Mouse (Mus musculus) hindbrain, embryonic 11.5 days (tissue): ENCODE results near the gene Gtf3a. TPM values are rescaled to one million over a fixed set of nuclear protein-coding genes. Genes with fewer than 3 reads are reported as not detected.

Experiments
- ATAC-seq: fragments of 200-750 bp; cut with Nextera tagmentation; 2 replicates; pipeline ENCODE4 v1.8.0; 2017; ENCODE audit warnings: mild to moderate bottlenecking, moderate TSS enrichment, moderate library complexity; ENCODE audit not compliant: low FRiP score
- DNase-seq: peaks from one replicate; pipeline ENCODE4 v3.0.0-alpha.2; 2015; ENCODE audit warnings: low spot score
- H3K27ac ChIP-seq: fragments of 300-500 bp; sonication (generic); 2 replicates; pipeline ENCODE4 v1.5.1; 2014; ENCODE audit warnings: mild to moderate bottlenecking, low read depth, low read length
- H3K27me3 ChIP-seq: fragments of 300-500 bp; sonication (generic); 2 replicates; pipeline ENCODE4 v1.6.1; 2014; ENCODE audit warnings: mild to moderate bottlenecking, low read length, moderate library complexity, mixed read lengths; ENCODE audit not compliant: control insufficient read depth, insufficient read depth
- H3K36me3 ChIP-seq: fragments of 300-500 bp; sonication (generic); 2 replicates; pipeline ENCODE4 v1.6.1; 2014; ENCODE audit warnings: mild to moderate bottlenecking, low read length, moderate library complexity, mixed read lengths; ENCODE audit not compliant: control insufficient read depth, insufficient read depth
- H3K4me1 ChIP-seq: fragments of 300-500 bp; sonication (generic); replicated peaks from 2 replicates; pipeline ENCODE4 v1.6.1; 2014; ENCODE audit warnings: low read length, mixed read lengths; ENCODE audit not compliant: control insufficient read depth, insufficient read depth
- H3K4me2 ChIP-seq: fragments of 300-500 bp; sonication (generic); replicated peaks from 2 replicates; pipeline ENCODE4 v1.6.1; 2014; ENCODE audit warnings: mild to moderate bottlenecking, low read depth, low read length
- H3K4me3 ChIP-seq: fragments of 300-500 bp; sonication (generic); 2 replicates; pipeline ENCODE4 v1.5.1; 2014; ENCODE audit warnings: low read depth, low read length
- H3K9ac ChIP-seq: fragments of 300-500 bp; sonication (generic); 2 replicates; pipeline ENCODE4 v1.6.1; 2014; ENCODE audit warnings: low read depth, low read length
- H3K9me3 ChIP-seq: fragments of 300-500 bp; sonication (generic); 2 replicates; pipeline ENCODE4 v1.6.1; 2016; ENCODE audit warnings: low read length; ENCODE audit not compliant: control insufficient read depth
- WGBS: fragments of 180-500 bp; shearing (Covaris S2); extraction: QIAGEN DNeasy Blood & Tissue Kit; methylation state at CpG from one replicate; pipeline ENCODE4 v1.1.7; 2014; 5-methylcytosine and 5-hydroxymethylcytosine counted together
- polyA plus RNA-seq: library from polyadenylated mRNA; unstranded; fragments of >200 nt; fragmentation: Nextera tagmentation; extraction: Ambion mirVana; gene quantifications from 2 replicates; pipeline ENCODE4 v1.2.1, GENCODE M21; 2014

The Gtf3a gene
- polyA plus RNA-seq, 1 experiment from 2014 or later: 106 TPM

GRCm38 (mm10) chr5:146963937-146964278, 15.5 kb downstream of the Gtf3a start:
- WGBS: 56% methylated on average over 8 of the region's 8 CpGs
- DNase-seq (no peak), ATAC-seq (peak; percentile 34; the same call in 1 of the 2 replicates)
- Histone ChIP-seq H3K36me3 (no peaks in the 10 kb centered on the region), H3K27me3 (no peaks in the 10 kb centered on the region), H3K27ac (no peak overlapping the region), H3K9me3 (no peaks in the 10 kb centered on the region), H3K4me3 (peak overlapping the region; percentile 85), H3K4me2 (peak overlapping the region; percentile 39), H3K9ac (peak overlapping the region; percentile 51), H3K4me1 (no peaks in the 10 kb centered on the region)

GRCm38 (mm10) chr5:146968695-146969393, 20.4 kb downstream of the Gtf3a start:
- H3K27ac ChIP-seq: no peak overlapping the region
- H3K4me2 ChIP-seq: no peak overlapping the region
- H3K9ac ChIP-seq: no peak overlapping the region
- H3K27me3 ChIP-seq: no peaks in the 10 kb centered on the region
- no peaks in the 10 kb centered on the region for H3K36me3 ChIP-seq
- H3K4me3 ChIP-seq: no peak overlapping the region
- H3K9me3 ChIP-seq: no peaks in the 10 kb centered on the region
- DNase-seq (no peak), ATAC-seq (no peak)
- H3K4me1 ChIP-seq: no peaks in the 10 kb centered on the region
- WGBS: 38% methylated on average over 13 of the region's 13 CpGs

GRCm38 (mm10) chr5:146971776-146972561, 23.5 kb downstream of the Gtf3a start:
- Histone ChIP-seq H3K4me3 (no peak overlapping the region), H3K9me3 (no peaks in the 10 kb centered on the region), H3K27me3 (no peaks in the 10 kb centered on the region), H3K4me2 (no peak overlapping the region), H3K36me3 (no peaks in the 10 kb centered on the region), H3K4me1 (no peaks in the 10 kb centered on the region), H3K9ac (no peak overlapping the region), H3K27ac (no peak overlapping the region)
- DNase-seq (no peak), ATAC-seq (no peak)
- 73% methylated on average over 10 of the region's 10 CpGs for WGBS

GRCm38 (mm10) chr5:146973353-146973752, 24.9 kb downstream of the Gtf3a start:
- H3K4me3 ChIP-seq: no peak overlapping the region
- WGBS: 89% methylated on average over 9 of the region's 9 CpGs
- no peak for ATAC-seq
- H3K36me3 ChIP-seq: no peaks in the 10 kb centered on the region
- H3K27ac ChIP-seq: no peak overlapping the region
- no peak overlapping the region for H3K9ac ChIP-seq
- no peaks in the 10 kb centered on the region for H3K9me3 ChIP-seq
- H3K4me1 ChIP-seq: no peaks in the 10 kb centered on the region
- no peak overlapping the region for H3K4me2 ChIP-seq
- no peak for DNase-seq
- H3K27me3 ChIP-seq: no peaks in the 10 kb centered on the region

GRCm38 (mm10) chr5:146973858-146974780, 25.7 kb downstream of the Gtf3a start:
- H3K9ac ChIP-seq: no peak overlapping the region
- H3K4me1 ChIP-seq: no peaks in the 10 kb centered on the region
- H3K27me3 ChIP-seq: no peaks in the 10 kb centered on the region
- no peak for ATAC-seq
- WGBS: 85% methylated on average over 25 of the region's 25 CpGs
- H3K36me3 ChIP-seq: no peaks in the 10 kb centered on the region
- H3K27ac ChIP-seq: no peak overlapping the region
- no peak overlapping the region for H3K4me3 ChIP-seq
- no peaks in the 10 kb centered on the region for H3K9me3 ChIP-seq
- no peak for DNase-seq
- H3K4me2 ChIP-seq: no peak overlapping the region

- Histone ChIP-seq H3K4me2 (no peak overlapping the region), H3K4me3 (no peak overlapping the region), H3K27me3 (no peaks in the 10 kb centered on the region), H3K36me3 (no peaks in the 10 kb centered on the region), H3K9ac (no peak overlapping the region), H3K4me1 (no peaks in the 10 kb centered on the region), H3K9me3 (no peaks in the 10 kb centered on the region), H3K27ac (no peak overlapping the region)
- WGBS: 69% methylated on average over 13 of the region's 13 CpGs
- DNase-seq (no peak), ATAC-seq (no peak)
Measured at GRCm38 (mm10) chr5:146974781-146975123, 26.3 kb downstream of the Gtf3a start.

- ATAC-seq (no peak), DNase-seq (no peak)
- Histone ChIP-seq H3K4me3 (no peak overlapping the region), H3K9ac (no peak overlapping the region), H3K36me3 (no peaks in the 10 kb centered on the region), H3K27ac (no peak overlapping the region), H3K9me3 (no peaks in the 10 kb centered on the region), H3K27me3 (no peaks in the 10 kb centered on the region; the same call in none of the 2 replicates), H3K4me1 (no peaks in the 10 kb centered on the region), H3K4me2 (no peak overlapping the region)
- 79% methylated on average over 6 of the region's 6 CpGs for WGBS
Measured at GRCm38 (mm10) chr5:146981376-146981775, 32.9 kb downstream of the Gtf3a start.

GRCm38 (mm10) chr5:146983216-146983615, 34.8 kb downstream of the Gtf3a start:
- DNase-seq (peak; percentile 81), ATAC-seq (no peak)
- Histone ChIP-seq H3K9me3 (no peaks in the 10 kb centered on the region), H3K4me2 (no peak overlapping the region), H3K4me3 (no peak overlapping the region), H3K27me3 (no peaks in the 10 kb centered on the region; the same call in none of the 2 replicates), H3K9ac (no peak overlapping the region), H3K36me3 (no peaks in the 10 kb centered on the region), H3K27ac (no peak overlapping the region), H3K4me1 (no peaks in the 10 kb centered on the region)
- 13% methylated on average over 8 of the region's 8 CpGs for WGBS
